Mouse (Mus musculus) midbrain, postnatal 0 days (tissue): ENCODE data around the gene Kcnrg. TPM values are rescaled to one million over a fixed set of nuclear protein-coding genes. Genes with fewer than 3 reads are reported as not detected.
"Not testable (repeated sequence)": the region's sequence is repeated elsewhere in the genome, so short reads cannot be mapped to it uniquely, and the experiment has no call there.

Experiments used
- ATAC-seq: fragments of 200-750 bp; cut with Nextera tagmentation; 2 replicates; pipeline ENCODE4 v1.8.0; 2017; ENCODE audit warnings: moderate number of reproducible peaks, mild to moderate bottlenecking, moderate TSS enrichment, moderate library complexity; ENCODE audit not compliant: low FRiP score
- DNase-seq: peaks from one replicate; pipeline ENCODE4 v3.0.0-alpha.2; 2015; ENCODE audit warnings: low spot score
- H3K27ac ChIP-seq: fragments of 300-500 bp; sonication (generic); 2 replicates; pipeline ENCODE4 v1.5.1; 2014; ENCODE audit warnings: low read depth, mild to moderate bottlenecking, low read length, mixed read lengths
- H3K27me3 ChIP-seq: fragments of 300-500 bp; sonication (generic); 2 replicates; pipeline ENCODE4 v1.6.1; 2014; ENCODE audit warnings: low read length, control low read depth, mixed read lengths; ENCODE audit not compliant: insufficient read depth
- H3K36me3 ChIP-seq: fragments of 300-500 bp; sonication (generic); 2 replicates; pipeline ENCODE4 v1.6.1; 2014; ENCODE audit warnings: low read length, control low read depth, mixed read lengths; ENCODE audit not compliant: insufficient read depth
- H3K4me1 ChIP-seq: fragments of 300-500 bp; sonication (generic); 2 replicates; pipeline ENCODE4 v1.6.1; 2014; ENCODE audit warnings: mild to moderate bottlenecking, control low read depth, antibody characterized with exemption, low read length, mixed read lengths; ENCODE audit not compliant: insufficient read depth
- H3K4me2 ChIP-seq: fragments of 300-500 bp; sonication (generic); 2 replicates; pipeline ENCODE4 v1.6.1; 2014; ENCODE audit warnings: low read depth, mild to moderate bottlenecking, low read length, mixed read lengths; ENCODE audit not compliant: poor library complexity, severe bottlenecking
- H3K4me3 ChIP-seq: fragments of 300-500 bp; sonication (generic); 2 replicates; pipeline ENCODE4 v1.5.1; 2014; ENCODE audit warnings: low read depth, mild to moderate bottlenecking, low read length, moderate library complexity
- H3K9ac ChIP-seq: fragments of 300-500 bp; sonication (generic); replicated peaks from 2 replicates; pipeline ENCODE4 v1.6.1; 2014; ENCODE audit warnings: mild to moderate bottlenecking, low read length, moderate library complexity, mixed read lengths; ENCODE audit not compliant: poor library complexity, severe bottlenecking
- H3K9me3 ChIP-seq: fragments of 300-500 bp; sonication (generic); 2 replicates; pipeline ENCODE4 v1.6.1; 2016; ENCODE audit warnings: low read length, control low read depth
- CTCF ChIP-seq: IDR thresholded peaks from 2 replicates; pipeline ENCODE4 v1.5.1; 2016; ENCODE audit warnings: antibody characterized with exemption, mild to moderate bottlenecking
- WGBS: fragments of 180-500 bp; shearing (Covaris S2); extraction: QIAGEN DNeasy Blood & Tissue Kit; methylation state at CpG from one replicate; pipeline ENCODE4 v1.1.7; 2014; 5-methylcytosine and 5-hydroxymethylcytosine counted together
- polyA plus RNA-seq: library from polyadenylated mRNA; unstranded; fragments of >200 nt; fragmentation: Nextera tagmentation; extraction: Ambion mirVana; gene quantifications from 2 replicates; pipeline ENCODE4 v1.2.1, GENCODE M21; 2015
- total RNA-seq: library from RNA; depleted of rRNA; stranded (reverse); fragments of >200 nt; gene quantifications from 2 replicates; pipeline ENCODE4 v1.2.3, GENCODE M21; 2014

Kcnrg gene
- total and polyA plus RNA-seq, 2 experiments from 2014 or later: 2.5 to 4.4 TPM

- Histone ChIP-seq H3K4me3 (peak overlapping the region; percentile 77), H3K36me3 (no peaks in the 10 kb centered on the region), H3K4me2 (peak overlapping the region; percentile 45), H3K4me1 (0 out of 2 replicates have a peak, but pooled peaks cover 8% of the 10 kb centered on the region), H3K9me3 (no peaks in the 10 kb centered on the region), H3K27ac (peak overlapping the region; percentile 78), H3K9ac (peak overlapping the region; percentile 91), H3K27me3 (no peaks in the 10 kb centered on the region)
- peak; percentile 84 for DNase-seq
- TF ChIP-seq CTCF: 0 out of 2 replicates have a peak, but pooled peaks have one; percentile 3
- 4% methylated on average over 44 of the region's 44 CpGs for WGBS
- ATAC-seq: peak; percentile 94
These were observed 8.0 kb upstream of the Kcnrg start for GRCm38 (mm10) chr14:61599057-61599806.

GRCm38 (mm10) chr14:61601348-61601747, 5.9 kb upstream of the Kcnrg start:
- H3K4me3 ChIP-seq: no peak overlapping the region

GRCm38 (mm10) chr14:61603069-61603755, 4.0 kb upstream of the Kcnrg start:
- H3K4me2 ChIP-seq: no peak overlapping the region
- 0 out of 2 replicates have a peak, but pooled peaks cover 8% of the 10 kb centered on the region for H3K4me1 ChIP-seq
- H3K4me3 ChIP-seq: no peak overlapping the region
- H3K27ac ChIP-seq: no peak overlapping the region
- ATAC-seq (no peak), DNase-seq (no peak)
- no peak overlapping the region for H3K9ac ChIP-seq
- no peaks in the 10 kb centered on the region for H3K27me3 ChIP-seq
- 61% methylated on average over 8 of the region's 8 CpGs for WGBS
- no peaks in the 10 kb centered on the region for H3K9me3 ChIP-seq
- peaks cover 17% of the 10 kb centered on the region; the same call in 1 of the 2 replicates for H3K36me3 ChIP-seq
- no peak for TF ChIP-seq CTCF

More at GRCm38 (mm10) chr14:61601348-61601747, 5.9 kb upstream of the Kcnrg start:
- no peak overlapping the region for H3K9ac ChIP-seq
- H3K4me1 ChIP-seq: 0 out of 2 replicates have a peak, but pooled peaks cover 8% of the 10 kb centered on the region
- no peak for DNase-seq
- no peaks in the 10 kb centered on the region for H3K9me3 ChIP-seq
- H3K27ac ChIP-seq: no peak overlapping the region
- no peak for ATAC-seq
- H3K36me3 ChIP-seq: peaks cover 9% of the 10 kb centered on the region; the same call in 1 of the 2 replicates
- 89% methylated on average over 9 of the region's 9 CpGs for WGBS
- H3K27me3 ChIP-seq: no peaks in the 10 kb centered on the region
- no peak for TF ChIP-seq CTCF
- no peak overlapping the region for H3K4me2 ChIP-seq

DNA sequence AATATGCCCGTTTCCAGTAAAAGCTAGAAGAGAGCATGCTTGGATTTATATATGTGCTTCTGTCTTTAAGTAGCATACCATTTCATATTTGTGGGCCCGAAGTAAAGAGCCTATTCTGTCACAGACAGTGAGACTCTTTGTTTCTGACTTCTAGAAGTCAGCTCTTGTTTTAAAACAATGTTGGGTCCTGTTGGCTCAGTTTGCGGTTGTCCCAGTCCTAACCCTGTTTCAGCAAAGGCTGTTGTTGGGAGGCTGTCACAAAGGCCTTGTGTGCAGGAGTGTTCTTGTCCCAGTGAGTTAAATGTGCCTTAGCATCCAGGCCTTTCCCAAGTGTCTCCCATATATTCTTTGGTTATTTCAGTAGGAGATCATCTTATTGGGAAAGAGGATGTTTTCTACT, 3.2 kb upstream of the Kcnrg start:
- DNase-seq (no peak), ATAC-seq (no peak)
- H3K9me3 ChIP-seq: no peaks in the 10 kb centered on the region
- H3K27ac ChIP-seq: no peak overlapping the region
- H3K36me3 ChIP-seq: peaks cover 17% of the 10 kb centered on the region; the same call in 1 of the 2 replicates
- H3K4me2 ChIP-seq: no peak overlapping the region
- H3K4me3 ChIP-seq: no peak overlapping the region
- H3K9ac ChIP-seq: no peak overlapping the region
- no peak for TF ChIP-seq CTCF
- no peaks in the 10 kb centered on the region for H3K27me3 ChIP-seq
- 0 out of 2 replicates have a peak, but pooled peaks cover 8% of the 10 kb centered on the region for H3K4me1 ChIP-seq
- 89% methylated on average over 3 of the region's 3 CpGs for WGBS

- not testable (repeated sequence) for H3K4me2 ChIP-seq, H3K9me3 ChIP-seq, H3K9ac ChIP-seq, H3K4me3 ChIP-seq, ATAC-seq, DNase-seq, H3K27me3 ChIP-seq, H3K4me1 ChIP-seq, H3K27ac ChIP-seq
- WGBS: 86% methylated on average over 2 of the region's 2 CpGs
- H3K36me3 ChIP-seq: peaks cover 17% of the 10 kb centered on the region; the same call in 1 of the 2 replicates
These were observed 1.2 kb upstream of the Kcnrg start for GRCm38 (mm10) chr14:61606088-61606487.

DNA sequence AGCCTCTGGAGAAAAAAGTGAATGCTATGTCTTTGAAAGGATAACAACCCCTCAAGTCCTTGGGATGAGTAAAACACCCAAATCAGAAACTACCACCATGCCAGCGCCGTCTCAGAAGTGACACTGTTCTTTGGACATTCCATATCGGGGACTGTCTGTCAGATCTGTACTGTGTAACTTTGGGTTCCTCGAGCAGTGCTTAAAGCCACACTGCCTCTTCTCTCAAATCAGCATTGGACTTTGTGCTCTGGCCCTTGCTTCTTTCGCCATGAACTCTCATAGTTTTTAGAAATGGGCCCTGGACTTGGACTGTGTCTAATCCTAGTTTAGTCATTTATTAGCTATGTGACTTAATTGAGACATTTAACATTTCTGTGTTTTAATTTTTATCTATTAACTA, 4.5 kb downstream of the Kcnrg start:
- Histone ChIP-seq H3K36me3 (peaks cover 5% of the 10 kb centered on the region; the same call in 1 of the 2 replicates), H3K27ac (no peak overlapping the region), H3K27me3 (no peaks in the 10 kb centered on the region), H3K4me2 (no peak overlapping the region), H3K9ac (no peak overlapping the region), H3K4me1 (no peaks in the 10 kb centered on the region), H3K9me3 (no peaks in the 10 kb centered on the region), H3K4me3 (no peak overlapping the region)
- WGBS: 95% methylated on average over 5 of the region's 5 CpGs
- no peak for TF ChIP-seq CTCF
- DNase-seq (no peak), ATAC-seq (no peak)
